In the genomic region with DNA sequence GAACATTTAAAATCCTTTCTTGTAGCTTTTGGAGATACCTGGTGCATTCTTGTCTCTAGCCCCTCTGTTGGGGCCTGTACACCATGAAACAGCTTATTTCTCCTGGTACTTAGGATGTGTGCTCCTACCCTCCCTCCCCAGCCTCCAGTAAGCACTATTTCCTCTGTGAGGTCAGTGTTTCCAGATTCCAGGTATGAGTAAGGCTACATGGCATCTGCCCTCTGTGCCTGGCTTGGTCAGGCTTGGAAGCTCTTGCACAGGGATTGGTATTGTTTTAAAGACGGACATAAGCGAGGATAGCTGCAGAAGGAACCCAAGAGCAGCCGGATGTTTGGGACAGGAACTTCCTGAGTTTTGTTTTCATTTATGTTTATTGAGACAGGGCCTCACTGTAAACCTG, we compare ENCODE assay signal across 28 mouse cellular contexts.
A peak's percentile ranks its signal among the peaks of the same experiment; 100 is the strongest.
DNase-seq lines count a peak whose midpoint lies in the region; ATAC-seq and TF ChIP-seq lines count a peak whose summit lies in the region.
"Had no signal": no experiment of that assay in that cellular context is flagged by ENCODE, and none has a peak within 500 bp of the region (broad histone marks: within the 10 kb centered on the region; RNA-seq: fewer than 3 reads in every experiment).

No protein-coding gene starts in this region.

- no peak overlapping the region for H3K4me3 ChIP-seq in embryonic facial prominence, embryonic 13.5 days
- no peak overlapping the region for H3K4me3 ChIP-seq in embryonic facial prominence, embryonic 10.5 days
- no peak overlapping the region for H3K4me3 ChIP-seq in lung, postnatal 0 days (ENCODE audit: low read depth, low read length)
- H3K4me3 ChIP-seq: embryonic facial prominence, embryonic 15.5 days; gastrocnemius, adult 2 months; heart, embryonic 12.5 days; heart, embryonic 15.5 days had no signal

- H3K27ac ChIP-seq in embryonic facial prominence, embryonic 13.5 days, result peak overlapping the region; percentile 49; the same call in 1 of the 2 replicates
- H3K27ac ChIP-seq in embryonic facial prominence, embryonic 10.5 days (replicated peaks), result no peak overlapping the region
- H3K27ac ChIP-seq in lung, postnatal 0 days (ENCODE audit: low read length), result no peak overlapping the region
- H3K27ac ChIP-seq: embryonic facial prominence, embryonic 15.5 days; gastrocnemius, adult 2 months; heart, embryonic 15.5 days; hindbrain, embryonic 14.5 days; hindbrain, postnatal 0 days had no signal

- no peak for DNase-seq in embryonic facial prominence, embryonic 10.5 days (ENCODE audit: low spot score)
- DNase-seq in lung, postnatal 0 days (ENCODE audit: low spot score), result no peak
- DNase-seq in lung, postnatal 10 days, result no peak
- DNase-seq in 3134 (ENCODE audit: extremely low read depth, insufficient read length, low spot score), result peak; percentile 42
- peak; percentile 12 for DNase-seq in lung, postnatal 36 days
- no peak for DNase-seq in urinary bladder, postnatal 14 days (ENCODE audit: low spot score)
- DNase-seq: adrenal gland, adult 8-10 months; adrenal gland, postnatal 25 days; cerebellum, adult 11-12 months; cerebellum, adult 8-10 months; cerebellum, postnatal 10 days; cerebellum, postnatal 36 days; embryo, embryonic 11 days; forebrain, postnatal 0 days; gastrocnemius, adult 2 months; gastrocnemius, postnatal 14 days; heart, adult 18-20 months; heart, postnatal 14 days; heart, postnatal 4 days had no signal

- peaks cover 10% of the 10 kb centered on the region for H3K4me1 ChIP-seq in embryonic facial prominence, embryonic 13.5 days
- H3K4me1 ChIP-seq in embryonic facial prominence, embryonic 10.5 days, result peaks cover 10% of the 10 kb centered on the region; the same call in 1 of the 2 replicates
- H3K4me1 ChIP-seq in lung, postnatal 0 days (ENCODE audit: insufficient read depth, low read depth, low read length), result no peaks in the 10 kb centered on the region
- H3K4me1 ChIP-seq: heart, embryonic 12.5 days; heart, embryonic 15.5 days had no signal

- H3K27me3 ChIP-seq in embryonic facial prominence, embryonic 13.5 days, result no peaks in the 10 kb centered on the region
- H3K27me3 ChIP-seq in embryonic facial prominence, embryonic 10.5 days (replicated peaks; ENCODE audit: low read depth, poor library complexity, severe bottlenecking), result no peaks in the 10 kb centered on the region
- H3K27me3 ChIP-seq in lung, postnatal 0 days (replicated peaks; ENCODE audit: insufficient read depth, low read length), result no peaks in the 10 kb centered on the region
- H3K27me3 ChIP-seq: embryonic facial prominence, embryonic 15.5 days; heart, embryonic 12.5 days; heart, embryonic 15.5 days had no signal

- no peak for TF ChIP-seq EP300 in lung, postnatal 0 days (IDR thresholded peaks at IDR 0.05)

- no peaks in the 10 kb centered on the region; the same call in 1 of the 2 replicates for H3K9me3 ChIP-seq in embryonic facial prominence, embryonic 13.5 days
- no peaks in the 10 kb centered on the region for H3K9me3 ChIP-seq in embryonic facial prominence, embryonic 10.5 days
- H3K9me3 ChIP-seq in lung, postnatal 0 days (ENCODE audit: low read length), result no peaks in the 10 kb centered on the region
- H3K9me3 ChIP-seq: embryonic facial prominence, embryonic 15.5 days; heart, embryonic 12.5 days; heart, embryonic 15.5 days had no signal

- H3K9ac ChIP-seq in embryonic facial prominence, embryonic 13.5 days, result no peak overlapping the region
- no peak overlapping the region for H3K9ac ChIP-seq in lung, postnatal 0 days (replicated peaks; ENCODE audit: low read depth)
- H3K9ac ChIP-seq: embryonic facial prominence, embryonic 15.5 days; forebrain, postnatal 0 days; heart, embryonic 12.5 days; heart, embryonic 15.5 days; hindbrain, embryonic 14.5 days had no signal

- 82% methylated on average over 3 of the region's 3 CpGs for WGBS in embryonic facial prominence, embryonic 13.5 days
- WGBS in embryonic facial prominence, embryonic 10.5 days, result 78% methylated on average over 3 of the region's 3 CpGs
- 58% methylated on average over 3 of the region's 3 CpGs for WGBS in lung, postnatal 0 days

- no peaks in the 10 kb centered on the region for H3K36me3 ChIP-seq in embryonic facial prominence, embryonic 13.5 days
- H3K36me3 ChIP-seq in embryonic facial prominence, embryonic 10.5 days (replicated peaks), result no peaks in the 10 kb centered on the region
- no peaks in the 10 kb centered on the region for H3K36me3 ChIP-seq in lung, postnatal 0 days (ENCODE audit: insufficient read depth, low read length)
- H3K36me3 ChIP-seq: embryonic facial prominence, embryonic 15.5 days; heart, embryonic 12.5 days; heart, embryonic 15.5 days had no signal

- no peak overlapping the region for H3K4me2 ChIP-seq in embryonic facial prominence, embryonic 13.5 days
- no peak overlapping the region for H3K4me2 ChIP-seq in lung, postnatal 0 days (replicated peaks; ENCODE audit: low read depth, low read length)
- H3K4me2 ChIP-seq: embryonic facial prominence, embryonic 15.5 days; heart, embryonic 12.5 days; heart, embryonic 15.5 days; hindbrain, embryonic 14.5 days had no signal

- no peak for ATAC-seq in embryonic facial prominence, embryonic 13.5 days (ENCODE audit: insufficient number of reproducible peaks, insufficient read depth, low FRiP score, low TSS enrichment, low read depth)
- ATAC-seq in lung, postnatal 0 days, result peak; percentile 46
- ATAC-seq: activated CD4-positive, CD25-positive, alpha-beta regulatory T cell, adult 4 months; CD4-positive, CD25-positive, alpha-beta regulatory T cell, adult 4 months; forebrain, embryonic 14.5 days had no signal

- no peak for TF ChIP-seq CTCF in lung, postnatal 0 days (IDR thresholded peaks at IDR 0.05)

Comparison
In these comparisons a context has a peak if more than half of its experiments do, and no peak if none do; other contexts are left out.
1. DNase-seq: peak in 3134 (single experiment) and lung, postnatal 36 days (single experiment); none in embryonic facial prominence, embryonic 10.5 days (single experiment), lung, postnatal 0 days (single experiment), lung, postnatal 10 days (single experiment) and urinary bladder, postnatal 14 days (single experiment).